Mouse (Mus musculus): ENCODE results near the gene Usp50. TPM values are rescaled to one million over a fixed set of nuclear protein-coding genes. Genes with fewer than 3 reads are reported as not detected.

The Usp50 gene
- polyA plus RNA-seq, 1 experiment from 2014 or later = 4.0 TPM

- 82% methylated on average over 3 of the region's 3 CpGs for WGBS
- Histone ChIP-seq H3K36me3 (ENCODE audit: control insufficient read depth, insufficient read depth, low read length) (no peaks in the 10 kb centered on the region), H3K9ac (ENCODE audit: low read length) (no peak overlapping the region), H3K27me3 (ENCODE audit: control insufficient read depth, insufficient read depth, low read length) (no peaks in the 10 kb centered on the region), H3K4me2 (ENCODE audit: low read depth, low read length, severe bottlenecking) (no peak overlapping the region), H3K4me1 (replicated peaks; ENCODE audit: control insufficient read depth, insufficient read depth, low read length) (no peaks in the 10 kb centered on the region), H3K4me3 (ENCODE audit: low read depth, low read length) (no peak overlapping the region), H3K9me3 (ENCODE audit: control insufficient read depth, low read length) (no peaks in the 10 kb centered on the region), H3K27ac (ENCODE audit: low read depth, low read length) (no peak overlapping the region)
- DNase-seq (ENCODE audit: low spot score) (no peak), ATAC-seq (replicated peaks; ENCODE audit: low FRiP score) (no peak)
Observed at GRCm38 (mm10) chr2:126782433-126782832, 837 bp downstream of the Usp50 start.

- DNase-seq (ENCODE audit: low spot score) = no peak
- Histone ChIP-seq H3K9ac (ENCODE audit: low read length) (no peak overlapping the region), H3K27ac (ENCODE audit: low read depth, low read length) (no peak overlapping the region), H3K27me3 (ENCODE audit: control insufficient read depth, insufficient read depth, low read length) (no peaks in the 10 kb centered on the region), H3K4me1 (replicated peaks; ENCODE audit: control insufficient read depth, insufficient read depth, low read length) (no peaks in the 10 kb centered on the region), H3K4me3 (ENCODE audit: low read depth, low read length) (no peak overlapping the region), H3K9me3 (ENCODE audit: control insufficient read depth, low read length) (no peaks in the 10 kb centered on the region), H3K4me2 (ENCODE audit: low read depth, low read length, severe bottlenecking) (no peak overlapping the region), H3K36me3 (ENCODE audit: control insufficient read depth, insufficient read depth, low read length) (no peaks in the 10 kb centered on the region)
- 97% methylated on average over 1 of the region's 1 CpGs for WGBS
- no peak for ATAC-seq (replicated peaks; ENCODE audit: low FRiP score)
Observed at GRCm38 (mm10) chr2:126781478-126781877, 1.8 kb downstream of the Usp50 start.

- no peak overlapping the region for H3K27ac ChIP-seq (ENCODE audit: low read depth, low read length)
- H3K4me1 ChIP-seq (replicated peaks; ENCODE audit: control insufficient read depth, insufficient read depth, low read length) = no peaks in the 10 kb centered on the region
- H3K9me3 ChIP-seq (ENCODE audit: control insufficient read depth, low read length) = no peaks in the 10 kb centered on the region
- DNase-seq (ENCODE audit: low spot score) = no peak
- H3K36me3 ChIP-seq (ENCODE audit: control insufficient read depth, insufficient read depth, low read length) = no peaks in the 10 kb centered on the region
- no peak overlapping the region for H3K4me3 ChIP-seq (ENCODE audit: low read depth, low read length)
- no peak overlapping the region for H3K9ac ChIP-seq (ENCODE audit: low read length)
- no peak for ATAC-seq (replicated peaks; ENCODE audit: low FRiP score)
- H3K4me2 ChIP-seq (ENCODE audit: low read depth, low read length, severe bottlenecking) = no peak overlapping the region
- no peaks in the 10 kb centered on the region for H3K27me3 ChIP-seq (ENCODE audit: control insufficient read depth, insufficient read depth, low read length)
- WGBS = 91% methylated on average over 10 of the region's 10 CpGs
Observed at GRCm38 (mm10) chr2:126780286-126780685, 3.0 kb downstream of the Usp50 start.

- no peaks in the 10 kb centered on the region for H3K4me1 ChIP-seq (replicated peaks; ENCODE audit: control insufficient read depth, insufficient read depth, low read length)
- ATAC-seq (replicated peaks; ENCODE audit: low FRiP score) (no peak), DNase-seq (ENCODE audit: low spot score) (no peak)
- H3K9ac ChIP-seq (ENCODE audit: low read length) = no peak overlapping the region
- no peak overlapping the region for H3K4me2 ChIP-seq (ENCODE audit: low read depth, low read length, severe bottlenecking)
- no peaks in the 10 kb centered on the region for H3K9me3 ChIP-seq (ENCODE audit: control insufficient read depth, low read length)
- no peaks in the 10 kb centered on the region for H3K36me3 ChIP-seq (ENCODE audit: control insufficient read depth, insufficient read depth, low read length)
- 87% methylated on average over 4 of the region's 4 CpGs for WGBS
- no peak overlapping the region for H3K27ac ChIP-seq (ENCODE audit: low read depth, low read length)
- H3K4me3 ChIP-seq (ENCODE audit: low read depth, low read length) = no peak overlapping the region
- no peaks in the 10 kb centered on the region for H3K27me3 ChIP-seq (ENCODE audit: control insufficient read depth, insufficient read depth, low read length)
Observed at GRCm38 (mm10) chr2:126778806-126779205, 4.5 kb downstream of the Usp50 start.

- H3K36me3 ChIP-seq (ENCODE audit: control insufficient read depth, insufficient read depth, low read length) = no peaks in the 10 kb centered on the region
- H3K4me3 ChIP-seq (ENCODE audit: low read depth, low read length) = no peak overlapping the region
- no peak overlapping the region for H3K27ac ChIP-seq (ENCODE audit: low read depth, low read length)
- DNase-seq (ENCODE audit: low spot score) = no peak
- H3K4me2 ChIP-seq (ENCODE audit: low read depth, low read length, severe bottlenecking) = no peak overlapping the region
- WGBS = 75% methylated on average over 1 of the region's 1 CpGs
- H3K27me3 ChIP-seq (ENCODE audit: control insufficient read depth, insufficient read depth, low read length) = no peaks in the 10 kb centered on the region
- ATAC-seq (replicated peaks; ENCODE audit: low FRiP score) = no peak
- no peaks in the 10 kb centered on the region for H3K4me1 ChIP-seq (replicated peaks; ENCODE audit: control insufficient read depth, insufficient read depth, low read length)
- no peaks in the 10 kb centered on the region for H3K9me3 ChIP-seq (ENCODE audit: control insufficient read depth, low read length)
- H3K9ac ChIP-seq (ENCODE audit: low read length) = no peak overlapping the region
Observed at GRCm38 (mm10) chr2:126776416-126776815, 6.9 kb downstream of the Usp50 start.

GRCm38 (mm10) chr2:126775951-126776350 lies 7.3 kb downstream of the Usp50 start:
- Histone ChIP-seq H3K36me3 (ENCODE audit: control insufficient read depth, insufficient read depth, low read length) (no peaks in the 10 kb centered on the region), H3K9ac (ENCODE audit: low read length) (no peak overlapping the region), H3K27me3 (ENCODE audit: control insufficient read depth, insufficient read depth, low read length) (no peaks in the 10 kb centered on the region), H3K4me1 (replicated peaks; ENCODE audit: control insufficient read depth, insufficient read depth, low read length) (no peaks in the 10 kb centered on the region), H3K4me3 (ENCODE audit: low read depth, low read length) (no peak overlapping the region), H3K27ac (ENCODE audit: low read depth, low read length) (no peak overlapping the region), H3K4me2 (ENCODE audit: low read depth, low read length, severe bottlenecking) (no peak overlapping the region), H3K9me3 (ENCODE audit: control insufficient read depth, low read length) (no peaks in the 10 kb centered on the region)
- DNase-seq (ENCODE audit: low spot score) (no peak), ATAC-seq (replicated peaks; ENCODE audit: low FRiP score) (no peak)
- 75% methylated on average over 4 of the region's 4 CpGs for WGBS

GRCm38 (mm10) chr2:126772217-126772616 lies 11.1 kb downstream of the Usp50 start:
- DNase-seq (ENCODE audit: low spot score) (no peak), ATAC-seq (replicated peaks; ENCODE audit: low FRiP score) (no peak)
- H3K27ac ChIP-seq (ENCODE audit: low read depth, low read length) = no peak overlapping the region
- H3K27me3 ChIP-seq (ENCODE audit: control insufficient read depth, insufficient read depth, low read length) = no peaks in the 10 kb centered on the region
- no peaks in the 10 kb centered on the region for H3K36me3 ChIP-seq (ENCODE audit: control insufficient read depth, insufficient read depth, low read length)
- no peak overlapping the region for H3K4me3 ChIP-seq (ENCODE audit: low read depth, low read length)
- H3K4me2 ChIP-seq (ENCODE audit: low read depth, low read length, severe bottlenecking) = no peak overlapping the region
- H3K9ac ChIP-seq (ENCODE audit: low read length) = no peak overlapping the region
- H3K4me1 ChIP-seq (replicated peaks; ENCODE audit: control insufficient read depth, insufficient read depth, low read length) = no peaks in the 10 kb centered on the region
- WGBS = 94% methylated on average over 5 of the region's 5 CpGs
- no peaks in the 10 kb centered on the region for H3K9me3 ChIP-seq (ENCODE audit: control insufficient read depth, low read length)

GRCm38 (mm10) chr2:126769431-126770181 lies 13.7 kb downstream of the Usp50 start:
- Histone ChIP-seq H3K27ac (ENCODE audit: low read depth, low read length) (no peak overlapping the region), H3K9ac (ENCODE audit: low read length) (no peak overlapping the region), H3K4me3 (ENCODE audit: low read depth, low read length) (no peak overlapping the region), H3K9me3 (ENCODE audit: control insufficient read depth, low read length) (no peaks in the 10 kb centered on the region), H3K36me3 (ENCODE audit: control insufficient read depth, insufficient read depth, low read length) (no peaks in the 10 kb centered on the region), H3K4me2 (ENCODE audit: low read depth, low read length, severe bottlenecking) (no peak overlapping the region), H3K4me1 (replicated peaks; ENCODE audit: control insufficient read depth, insufficient read depth, low read length) (no peaks in the 10 kb centered on the region), H3K27me3 (ENCODE audit: control insufficient read depth, insufficient read depth, low read length) (no peaks in the 10 kb centered on the region)
- ATAC-seq (replicated peaks; ENCODE audit: low FRiP score) = no peak
- no peak for DNase-seq (ENCODE audit: low spot score)
- 77% methylated on average over 19 of the region's 19 CpGs for WGBS

- Histone ChIP-seq H3K4me3 (ENCODE audit: low read depth, low read length) (no peak overlapping the region), H3K36me3 (ENCODE audit: control insufficient read depth, insufficient read depth, low read length) (no peaks in the 10 kb centered on the region), H3K9ac (ENCODE audit: low read length) (no peak overlapping the region), H3K9me3 (ENCODE audit: control insufficient read depth, low read length) (no peaks in the 10 kb centered on the region), H3K4me1 (replicated peaks; ENCODE audit: control insufficient read depth, insufficient read depth, low read length) (no peaks in the 10 kb centered on the region), H3K4me2 (ENCODE audit: low read depth, low read length, severe bottlenecking) (no peak overlapping the region), H3K27ac (ENCODE audit: low read depth, low read length) (no peak overlapping the region), H3K27me3 (ENCODE audit: control insufficient read depth, insufficient read depth, low read length) (no peaks in the 10 kb centered on the region)
- 80% methylated on average over 4 of the region's 4 CpGs for WGBS
- no peak for DNase-seq (ENCODE audit: low spot score)
- no peak for ATAC-seq (replicated peaks; ENCODE audit: low FRiP score)
Observed at GRCm38 (mm10) chr2:126768194-126768593, 15.1 kb downstream of the Usp50 start.

All from forebrain, embryonic 11.5 days (tissue).